Mouse (Mus musculus): ENCODE measurements around the gene Tmem91. TPM values are rescaled to one million over a fixed set of nuclear protein-coding genes. Genes with fewer than 3 reads are reported as not detected.

Tmem91 gene
- polyA plus RNA-seq, 1 experiment, result not detected

GRCm38 (mm10) chr7:25669158-25669557 lies 5.8 kb downstream of the Tmem91 start:
- no peak overlapping the region for H3K27ac ChIP-seq (replicated peaks; ENCODE audit: low read depth, low read length)
- H3K4me3 ChIP-seq (ENCODE audit: insufficient read depth, low read depth, low read length), result no peak overlapping the region
- no peaks in the 10 kb centered on the region for H3K4me1 ChIP-seq (ENCODE audit: control insufficient read depth, insufficient read depth, insufficient read length, low read length)

GRCm38 (mm10) chr7:25666381-25666780 lies 8.6 kb downstream of the Tmem91 start:
- Histone ChIP-seq H3K4me1 (ENCODE audit: control insufficient read depth, insufficient read depth, insufficient read length, low read length) (no peaks in the 10 kb centered on the region), H3K27ac (replicated peaks; ENCODE audit: low read depth, low read length) (no peak overlapping the region), H3K4me3 (ENCODE audit: insufficient read depth, low read depth, low read length) (no peak overlapping the region)

GRCm38 (mm10) chr7:25658657-25659472 lies 16.1 kb downstream of the Tmem91 start, which contains the start of the genes Bckdha and Exosc5:
Bckdha (minus strand) TSS chr7:25658981.
Exosc5 (plus strand) TSS chr7:25659164.
- Histone ChIP-seq H3K27ac (replicated peaks; ENCODE audit: low read depth, low read length) (peak within 1 kb of the TSS; percentile 96), H3K4me3 (ENCODE audit: insufficient read depth, low read depth, low read length) (peak within 1 kb of the TSS; percentile 82), H3K4me1 (ENCODE audit: control insufficient read depth, insufficient read depth, insufficient read length, low read length) (peaks cover 7% of the 10 kb centered on the region)

GRCm38 (mm10) chr7:25657785-25658184 lies 17.2 kb downstream of the Tmem91 start:
- Histone ChIP-seq H3K4me3 (ENCODE audit: insufficient read depth, low read depth, low read length) (peak overlapping the region; percentile 77), H3K27ac (replicated peaks; ENCODE audit: low read depth, low read length) (peak overlapping the region; percentile 96; the same call in 1 of the 2 replicates), H3K4me1 (ENCODE audit: control insufficient read depth, insufficient read depth, insufficient read length, low read length) (peaks cover 7% of the 10 kb centered on the region)

GRCm38 (mm10) chr7:25655601-25656428 lies 19.2 kb downstream of the Tmem91 start:
- H3K4me3 ChIP-seq (ENCODE audit: insufficient read depth, low read depth, low read length), result no peak overlapping the region
- H3K27ac ChIP-seq (replicated peaks; ENCODE audit: low read depth, low read length), result peak overlapping the region; percentile 71
- peaks cover 9% of the 10 kb centered on the region for H3K4me1 ChIP-seq (ENCODE audit: control insufficient read depth, insufficient read depth, insufficient read length, low read length)

GRCm38 (mm10) chr7:25652244-25652759 lies 22.7 kb downstream of the Tmem91 start:
- Histone ChIP-seq H3K4me1 (ENCODE audit: control insufficient read depth, insufficient read depth, insufficient read length, low read length) (peaks cover 22% of the 10 kb centered on the region), H3K27ac (replicated peaks; ENCODE audit: low read depth, low read length) (no peak overlapping the region), H3K4me3 (ENCODE audit: insufficient read depth, low read depth, low read length) (no peak overlapping the region)

GRCm38 (mm10) chr7:25651281-25651680 lies 23.7 kb downstream of the Tmem91 start:
- H3K4me3 ChIP-seq (ENCODE audit: insufficient read depth, low read depth, low read length), result no peak overlapping the region
- H3K4me1 ChIP-seq (ENCODE audit: control insufficient read depth, insufficient read depth, insufficient read length, low read length), result peaks cover 19% of the 10 kb centered on the region
- peak overlapping the region; percentile 31; the same call in 1 of the 2 replicates for H3K27ac ChIP-seq (replicated peaks; ENCODE audit: low read depth, low read length)

GRCm38 (mm10) chr7:25649839-25650238 lies 25.1 kb downstream of the Tmem91 start:
- H3K4me1 ChIP-seq (ENCODE audit: control insufficient read depth, insufficient read depth, insufficient read length, low read length), result peaks cover 15% of the 10 kb centered on the region
- H3K4me3 ChIP-seq (ENCODE audit: insufficient read depth, low read depth, low read length), result no peak overlapping the region
- no peak overlapping the region for H3K27ac ChIP-seq (replicated peaks; ENCODE audit: low read depth, low read length)

- no peak overlapping the region for H3K27ac ChIP-seq (replicated peaks; ENCODE audit: low read depth, low read length)
- no peak overlapping the region for H3K4me3 ChIP-seq (ENCODE audit: insufficient read depth, low read depth, low read length)
- H3K4me1 ChIP-seq (ENCODE audit: control insufficient read depth, insufficient read depth, insufficient read length, low read length), result peaks cover 15% of the 10 kb centered on the region
Measured at GRCm38 (mm10) chr7:25647574-25648123, 27.3 kb downstream of the Tmem91 start.

GRCm38 (mm10) chr7:25645074-25645473 lies 29.9 kb downstream of the Tmem91 start:
- no peak overlapping the region for H3K27ac ChIP-seq (replicated peaks; ENCODE audit: low read depth, low read length)
- peaks cover 9% of the 10 kb centered on the region for H3K4me1 ChIP-seq (ENCODE audit: control insufficient read depth, insufficient read depth, insufficient read length, low read length)
- H3K4me3 ChIP-seq (ENCODE audit: insufficient read depth, low read depth, low read length), result no peak overlapping the region

GRCm38 (mm10) chr7:25644631-25645030 lies 30.3 kb downstream of the Tmem91 start:
- Histone ChIP-seq H3K27ac (replicated peaks; ENCODE audit: low read depth, low read length) (no peak overlapping the region), H3K4me3 (ENCODE audit: insufficient read depth, low read depth, low read length) (no peak overlapping the region), H3K4me1 (ENCODE audit: control insufficient read depth, insufficient read depth, insufficient read length, low read length) (peaks cover 7% of the 10 kb centered on the region)

- Histone ChIP-seq H3K4me1 (ENCODE audit: control insufficient read depth, insufficient read depth, insufficient read length, low read length) (peaks cover 3% of the 10 kb centered on the region; the same call in 1 of the 2 replicates), H3K27ac (replicated peaks; ENCODE audit: low read depth, low read length) (no peak overlapping the region), H3K4me3 (ENCODE audit: insufficient read depth, low read depth, low read length) (no peak overlapping the region)
Measured at GRCm38 (mm10) chr7:25644136-25644535, 30.8 kb downstream of the Tmem91 start.

GRCm38 (mm10) chr7:25639754-25640153 lies 35.2 kb downstream of the Tmem91 start:
- no peak overlapping the region for H3K27ac ChIP-seq (replicated peaks; ENCODE audit: low read depth, low read length)
- no peak overlapping the region for H3K4me3 ChIP-seq (ENCODE audit: insufficient read depth, low read depth, low read length)
- H3K4me1 ChIP-seq (ENCODE audit: control insufficient read depth, insufficient read depth, insufficient read length, low read length), result no peaks in the 10 kb centered on the region

- no peak overlapping the region for H3K27ac ChIP-seq (replicated peaks; ENCODE audit: low read depth, low read length)
- no peaks in the 10 kb centered on the region for H3K4me1 ChIP-seq (ENCODE audit: control insufficient read depth, insufficient read depth, insufficient read length, low read length)
- H3K4me3 ChIP-seq (ENCODE audit: insufficient read depth, low read depth, low read length), result no peak overlapping the region
Measured at GRCm38 (mm10) chr7:25637099-25637498, 37.9 kb downstream of the Tmem91 start.

- Histone ChIP-seq H3K4me1 (ENCODE audit: control insufficient read depth, insufficient read depth, insufficient read length, low read length) (no peaks in the 10 kb centered on the region), H3K27ac (replicated peaks; ENCODE audit: low read depth, low read length) (no peak overlapping the region), H3K4me3 (ENCODE audit: insufficient read depth, low read depth, low read length) (no peak overlapping the region)
Measured at GRCm38 (mm10) chr7:25636373-25636772, 38.6 kb downstream of the Tmem91 start.

Data from brown adipose tissue, adult 24 weeks (tissue).